Mouse (Mus musculus) small intestine, adult 2 months (tissue): ENCODE data around the gene Olfr770. TPM values are rescaled to one million over a fixed set of nuclear protein-coding genes. Genes with fewer than 3 reads are reported as not detected.

Source experiments
- polyA plus RNA-seq: library from polyadenylated mRNA; depleted of rRNA; stranded (reverse); fragments of >200 nt; gene quantifications from 2 replicates; pipeline ENCODE4 v1.2.3, GENCODE M21; 2012; rRNA removed

The Olfr770 gene
- polyA plus RNA-seq, 1 experiment = not detected

Other genes with a start within 250 kb of the Olfr770 start
- 0.53 and 0.82 TPM in 2 replicates for gene Gdf11, start 247.3 kb downstream of the Olfr770 start, polyA plus RNA-seq
- 62.0 and 91.5 TPM in 2 replicates for gene Cd63, start 238.0 kb downstream of the Olfr770 start, polyA plus RNA-seq
- gene Rdh5, start 216.1 kb downstream of the Olfr770 start, polyA plus RNA-seq = 20.2 and 30.3 TPM in 2 replicates
- 88.8 and 147 TPM in 2 replicates for gene Bloc1s1, start 215.0 kb downstream of the Olfr770 start, polyA plus RNA-seq
- gene Itga7, start 205.2 kb downstream of the Olfr770 start, polyA plus RNA-seq = 8.4 and 14.6 TPM in 2 replicates
- gene Mettl7b, start 178.0 kb downstream of the Olfr770 start, polyA plus RNA-seq = 27.6 and 32.2 TPM in 2 replicates
- not detected in 2 replicates for gene Olfr9, start 149.6 kb downstream of the Olfr770 start, polyA plus RNA-seq
- not detected in 2 replicates for gene Olfr763, start 128.2 kb downstream of the Olfr770 start, polyA plus RNA-seq
- gene Olfr764-ps1, start 99.1 kb downstream of the Olfr770 start, polyA plus RNA-seq = not detected in 2 replicates
- gene Olfr765, start 89.0 kb downstream of the Olfr770 start, polyA plus RNA-seq = not detected in 2 replicates
- not detected in 2 replicates for gene Olfr766-ps1, start 70.0 kb downstream of the Olfr770 start, polyA plus RNA-seq
- not detected in 2 replicates for gene Olfr767, start 56.1 kb downstream of the Olfr770 start, polyA plus RNA-seq
- gene Olfr768, start 39.6 kb downstream of the Olfr770 start, polyA plus RNA-seq = not detected in 2 replicates
- not detected in 2 replicates for gene Olfr769, start 21.1 kb downstream of the Olfr770 start, polyA plus RNA-seq
- not detected in 2 replicates for gene Olfr771, start 25.8 kb upstream of the Olfr770 start, polyA plus RNA-seq
- not detected in 2 replicates for gene Olfr772, start 38.9 kb upstream of the Olfr770 start, polyA plus RNA-seq
- gene Olfr773, start 48.4 kb upstream of the Olfr770 start, polyA plus RNA-seq = not detected in 2 replicates
- not detected in 2 replicates for gene Olfr774, start 97.2 kb upstream of the Olfr770 start, polyA plus RNA-seq
- not detected in 2 replicates for gene Olfr775, start 109.4 kb upstream of the Olfr770 start, polyA plus RNA-seq
- not detected in 2 replicates for gene Olfr776, start 120.1 kb upstream of the Olfr770 start, polyA plus RNA-seq
- not detected in 2 replicates for gene Olfr777, start 132.5 kb upstream of the Olfr770 start, polyA plus RNA-seq
- gene Olfr780, start 179.1 kb upstream of the Olfr770 start, polyA plus RNA-seq = not detected in 2 replicates
- gene Olfr781, start 189.9 kb upstream of the Olfr770 start, polyA plus RNA-seq = not detected in 2 replicates
- gene Olfr782, start 209.9 kb upstream of the Olfr770 start, polyA plus RNA-seq = not detected in 2 replicates
- not detected in 2 replicates for gene Olfr784, start 245.1 kb upstream of the Olfr770 start, polyA plus RNA-seq